Mouse (Mus musculus): ENCODE data around the gene Tm9sf3.
"Not testable (repeated sequence)": the region's sequence is repeated elsewhere in the genome, so short reads cannot be mapped to it uniquely, and the experiment has no call there.

Gene Tm9sf3

GRCm38 (mm10) chr19:41263630-41264295, at the start of gene Tm9sf3:
Gene Tm9sf3, minus strand, starts transcription at chr19:41263997.
- peak; percentile 72 for DNase-seq (ENCODE audit: low read depth, low spot score)

- not testable (repeated sequence) for DNase-seq (ENCODE audit: low read depth, low spot score)
These were observed 48.8 kb upstream of the Tm9sf3 start for GRCm38 (mm10) chr19:41312587-41312986.

GRCm38 (mm10) chr19:41312027-41312426, 48.2 kb upstream of the Tm9sf3 start:
- DNase-seq (ENCODE audit: low read depth, low spot score) = no peak

- DNase-seq (ENCODE audit: low read depth, low spot score) = peak; percentile 54
These were observed 47.3 kb upstream of the Tm9sf3 start for GRCm38 (mm10) chr19:41310971-41311703.

- no peak for DNase-seq (ENCODE audit: low read depth, low spot score)
These were observed 40.1 kb upstream of the Tm9sf3 start for GRCm38 (mm10) chr19:41303933-41304332.

- no peak for DNase-seq (ENCODE audit: low read depth, low spot score)
These were observed 39.6 kb upstream of the Tm9sf3 start for GRCm38 (mm10) chr19:41303433-41303832.

GRCm38 (mm10) chr19:41301856-41302255, 38.1 kb upstream of the Tm9sf3 start:
- peak; percentile 81 for DNase-seq (ENCODE audit: low read depth, low spot score)

GRCm38 (mm10) chr19:41299446-41299845, 35.6 kb upstream of the Tm9sf3 start:
- DNase-seq (ENCODE audit: low read depth, low spot score) = no peak

GRCm38 (mm10) chr19:41290952-41291619, 27.3 kb upstream of the Tm9sf3 start:
- no peak for DNase-seq (ENCODE audit: low read depth, low spot score)

GRCm38 (mm10) chr19:41288568-41288967, 24.8 kb upstream of the Tm9sf3 start:
- no peak for DNase-seq (ENCODE audit: low read depth, low spot score)

- no peak for DNase-seq (ENCODE audit: low read depth, low spot score)
These were observed 23.4 kb upstream of the Tm9sf3 start for GRCm38 (mm10) chr19:41287224-41287623.

GRCm38 (mm10) chr19:41284515-41284914, 20.7 kb upstream of the Tm9sf3 start:
- DNase-seq (ENCODE audit: low read depth, low spot score) = no peak

GRCm38 (mm10) chr19:41282718-41283117, 18.9 kb upstream of the Tm9sf3 start:
- no peak for DNase-seq (ENCODE audit: low read depth, low spot score)

GRCm38 (mm10) chr19:41282216-41282615, 18.4 kb upstream of the Tm9sf3 start:
- DNase-seq (ENCODE audit: low read depth, low spot score) = no peak

GRCm38 (mm10) chr19:41279724-41280244, 16.0 kb upstream of the Tm9sf3 start:
- no peak for DNase-seq (ENCODE audit: low read depth, low spot score)

GRCm38 (mm10) chr19:41278606-41279005, 14.8 kb upstream of the Tm9sf3 start:
- no peak for DNase-seq (ENCODE audit: low read depth, low spot score)

- DNase-seq (ENCODE audit: low read depth, low spot score) = no peak
These were observed 11.8 kb upstream of the Tm9sf3 start for GRCm38 (mm10) chr19:41275588-41275987.

- no peak for DNase-seq (ENCODE audit: low read depth, low spot score)
These were observed 7.1 kb upstream of the Tm9sf3 start for GRCm38 (mm10) chr19:41270906-41271305.

- peak; percentile 6 for DNase-seq (ENCODE audit: low read depth, low spot score)
These were observed 6.4 kb upstream of the Tm9sf3 start for GRCm38 (mm10) chr19:41270151-41270727.

GRCm38 (mm10) chr19:41266251-41266901, 2.6 kb upstream of the Tm9sf3 start:
- no peak for DNase-seq (ENCODE audit: low read depth, low spot score)

- no peak for DNase-seq (ENCODE audit: low read depth, low spot score)
These were observed 568 bp upstream of the Tm9sf3 start for GRCm38 (mm10) chr19:41264331-41264799.
